ENCODE assay signal across 8 mouse cellular contexts in genomic region chr14:19277777-19278385, GRCm38 (mm10).
DNase-seq lines count a peak whose midpoint lies in the region; ATAC-seq lines count a peak whose summit lies in the region.

No protein-coding gene starts in this region.

- no peak overlapping the region for H3K9ac ChIP-seq in hindbrain, embryonic 11.5 days (ENCODE audit: low read depth, low read length)
- no peak overlapping the region for H3K9ac ChIP-seq in midbrain, embryonic 11.5 days (ENCODE audit: low read length)
- H3K9ac ChIP-seq in stomach, embryonic 16.5 days (ENCODE audit: low read length): no peak overlapping the region

- no peak overlapping the region for H3K27ac ChIP-seq in hindbrain, embryonic 11.5 days (ENCODE audit: low read depth, low read length)
- no peak overlapping the region for H3K27ac ChIP-seq in midbrain, embryonic 11.5 days (ENCODE audit: low read depth, low read length)
- H3K27ac ChIP-seq in stomach, embryonic 16.5 days (ENCODE audit: low read length): no peak overlapping the region

- peak; percentile 94 for ATAC-seq in erythroid progenitor cell, adult 5-6 weeks (replicated peaks; ENCODE audit: low FRiP score, poor library complexity, severe bottlenecking)
- peak; percentile 68; the same call in 1 of the 2 replicates for ATAC-seq in hindbrain, embryonic 11.5 days (ENCODE audit: low FRiP score)
- peak; percentile 66; the same call in 1 of the 2 replicates for ATAC-seq in midbrain, embryonic 11.5 days (ENCODE audit: low FRiP score)
- ATAC-seq in stomach, embryonic 16.5 days (ENCODE audit: insufficient read depth, low FRiP score): peak; percentile 88

- no peaks in the 10 kb centered on the region for H3K4me1 ChIP-seq in hindbrain, embryonic 11.5 days (replicated peaks; ENCODE audit: control insufficient read depth, insufficient read depth, low read length)
- no peaks in the 10 kb centered on the region for H3K4me1 ChIP-seq in midbrain, embryonic 11.5 days (ENCODE audit: control insufficient read depth, insufficient read depth, low read length)
- H3K4me1 ChIP-seq in stomach, embryonic 16.5 days (ENCODE audit: control insufficient read depth, insufficient read depth, low read length): no peaks in the 10 kb centered on the region

- no peaks in the 10 kb centered on the region for H3K36me3 ChIP-seq in hindbrain, embryonic 11.5 days (ENCODE audit: control insufficient read depth, insufficient read depth, low read length)
- no peaks in the 10 kb centered on the region for H3K36me3 ChIP-seq in midbrain, embryonic 11.5 days (ENCODE audit: control insufficient read depth, insufficient read depth, low read length)
- H3K36me3 ChIP-seq in stomach, embryonic 16.5 days (ENCODE audit: control insufficient read depth, insufficient read depth, low read length): no peaks in the 10 kb centered on the region

- no peak overlapping the region for H3K4me3 ChIP-seq in hindbrain, embryonic 11.5 days (ENCODE audit: low read depth, low read length)
- no peak overlapping the region for H3K4me3 ChIP-seq in midbrain, embryonic 11.5 days (ENCODE audit: low read depth, low read length)
- no peak overlapping the region for H3K4me3 ChIP-seq in stomach, embryonic 16.5 days (replicated peaks; ENCODE audit: low read length)

- H3K4me2 ChIP-seq in hindbrain, embryonic 11.5 days (replicated peaks; ENCODE audit: low read depth, low read length): no peak overlapping the region
- no peak overlapping the region for H3K4me2 ChIP-seq in midbrain, embryonic 11.5 days
- H3K4me2 ChIP-seq in stomach, embryonic 16.5 days (ENCODE audit: low read depth, low read length): no peak overlapping the region

- WGBS in hindbrain, embryonic 11.5 days: 70% methylated on average over 4 of the region's 4 CpGs
- WGBS in midbrain, embryonic 11.5 days: 64% methylated on average over 4 of the region's 4 CpGs
- 65% methylated on average over 4 of the region's 4 CpGs for WGBS in stomach, embryonic 16.5 days

- 0 out of 2 replicates have a peak, but pooled peaks cover 4% of the 10 kb centered on the region for H3K9me3 ChIP-seq in hindbrain, embryonic 11.5 days (ENCODE audit: control insufficient read depth, low read length)
- H3K9me3 ChIP-seq in midbrain, embryonic 11.5 days (ENCODE audit: control insufficient read depth, low read length): peaks cover 13% of the 10 kb centered on the region
- no peaks in the 10 kb centered on the region for H3K9me3 ChIP-seq in stomach, embryonic 16.5 days (replicated peaks; ENCODE audit: control insufficient read depth, low read length)

- no peaks in the 10 kb centered on the region for H3K27me3 ChIP-seq in hindbrain, embryonic 11.5 days (ENCODE audit: control insufficient read depth, insufficient read depth, low read length)
- H3K27me3 ChIP-seq in midbrain, embryonic 11.5 days (ENCODE audit: control insufficient read depth, insufficient read depth, low read length): no peaks in the 10 kb centered on the region
- H3K27me3 ChIP-seq in stomach, embryonic 16.5 days (ENCODE audit: control insufficient read depth, insufficient read depth, low read length): no peaks in the 10 kb centered on the region

- DNase-seq in left cerebral cortex, adult 11 months (ENCODE audit: low spot score): peak; percentile 2
- no peak for DNase-seq in left cerebral cortex, adult 8-10 months (ENCODE audit: low spot score in 2 of 2)
- DNase-seq in adrenal gland, postnatal 36 days: peak; percentile 32 to 60
- peak; percentile 96 for DNase-seq in hindbrain, embryonic 11.5 days (ENCODE audit: low spot score)
- DNase-seq in left cerebral cortex, postnatal 4 days: peak; percentile 46
- peak; percentile 99 for DNase-seq in midbrain, embryonic 11.5 days (ENCODE audit: low spot score, missing footprints)

- intact Hi-C loops in left cerebral cortex, postnatal 4 days (cut with DNase I): no loop called here

Comparison
In these comparisons a context has a peak if more than half of its experiments do, and no peak if none do; other contexts are left out.
1. DNase-seq: peak in left cerebral cortex, adult 11 months (single experiment), adrenal gland, postnatal 36 days (2 of 2), hindbrain, embryonic 11.5 days (single experiment), left cerebral cortex, postnatal 4 days (single experiment) and midbrain, embryonic 11.5 days (single experiment); none in left cerebral cortex, adult 8-10 months (0 of 2).
2. Peak in every context shown above with its lines, with median percentiles within 50 percentile points of each other: ATAC-seq.